Mouse (Mus musculus): ENCODE measurements around the gene Nfib.

DNA sequence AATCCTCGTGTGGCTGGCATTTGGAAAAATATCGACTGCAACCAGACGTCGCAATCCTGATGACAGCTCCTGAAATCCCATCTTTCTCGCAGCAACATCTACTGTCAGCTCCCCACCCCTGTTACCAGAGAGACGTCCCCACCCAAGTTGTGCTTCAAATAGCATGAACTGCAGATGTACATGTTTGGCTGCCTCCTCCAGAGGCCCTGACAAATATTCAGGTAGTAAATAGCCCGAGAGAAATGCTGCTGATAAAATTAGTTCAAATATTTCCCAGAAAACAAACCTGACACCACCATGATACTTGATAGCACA is 132.3 kb downstream of the Nfib start:
- TF ChIP-seq TCF3 (IDR thresholded peaks at IDR 0.05; ENCODE audit: insufficient read length, low read depth) (no peak), TCF12 (IDR thresholded peaks at IDR 0.05; ENCODE audit: insufficient read depth, poor library complexity, severe bottlenecking) (no peak), POLR2A (IDR thresholded peaks at IDR 0.05; ENCODE audit: insufficient read length, low read depth) (no peak), MYOG (IDR thresholded peaks at IDR 0.05; ENCODE audit: control insufficient read depth in 1 of 3, insufficient read depth in 1 of 3, insufficient read length in 2 of 3, low read depth in 2 of 3) (no peak), E2F4 (IDR thresholded peaks at IDR 0.05; ENCODE audit: insufficient read depth) (no peak), MAX (IDR thresholded peaks at IDR 0.05; ENCODE audit: low read depth) (no peak), POLR2AphosphoS2 (IDR thresholded peaks at IDR 0.05; ENCODE audit: insufficient read length, low read depth) (no peak)

Measured in myocyte (in vitro differentiated cells).